Mouse (Mus musculus) 3T3-L1 (cell line): Measurements from ENCODE around the gene Gprin1.

Experiments used
- DNase-seq: peaks from one replicate; pipeline ENCODE4 v3.0.0-alpha.2; 2015; ENCODE audit warnings: low read depth, low spot score

Gene Gprin1

GRCm38 (mm10) chr13:54749864-54750411, at the start of gene Gprin1:
Gene Gprin1, minus strand, starts transcription at chr13:54749874.
- no peak for DNase-seq

DNA sequence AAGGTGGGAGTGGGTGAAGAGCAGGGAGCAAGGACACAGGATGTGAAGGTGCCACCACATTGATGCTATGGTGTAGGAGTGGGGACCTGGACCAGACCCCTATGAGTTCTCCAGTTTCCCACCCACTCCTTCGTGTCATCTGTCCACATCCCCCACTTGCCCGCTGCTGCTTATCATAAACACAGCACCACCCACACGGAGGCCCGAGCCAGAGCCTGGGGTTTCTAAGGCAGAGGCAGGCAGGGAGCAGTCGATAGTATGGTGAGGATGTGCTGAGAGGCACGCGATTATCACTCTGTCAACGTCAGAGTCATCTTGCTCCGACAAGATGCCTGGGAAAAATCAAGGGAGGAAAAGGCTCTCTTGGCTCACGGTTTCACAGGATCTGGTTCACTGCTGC, 49.1 kb upstream of the Gprin1 start:
- DNase-seq: no peak

DNA sequence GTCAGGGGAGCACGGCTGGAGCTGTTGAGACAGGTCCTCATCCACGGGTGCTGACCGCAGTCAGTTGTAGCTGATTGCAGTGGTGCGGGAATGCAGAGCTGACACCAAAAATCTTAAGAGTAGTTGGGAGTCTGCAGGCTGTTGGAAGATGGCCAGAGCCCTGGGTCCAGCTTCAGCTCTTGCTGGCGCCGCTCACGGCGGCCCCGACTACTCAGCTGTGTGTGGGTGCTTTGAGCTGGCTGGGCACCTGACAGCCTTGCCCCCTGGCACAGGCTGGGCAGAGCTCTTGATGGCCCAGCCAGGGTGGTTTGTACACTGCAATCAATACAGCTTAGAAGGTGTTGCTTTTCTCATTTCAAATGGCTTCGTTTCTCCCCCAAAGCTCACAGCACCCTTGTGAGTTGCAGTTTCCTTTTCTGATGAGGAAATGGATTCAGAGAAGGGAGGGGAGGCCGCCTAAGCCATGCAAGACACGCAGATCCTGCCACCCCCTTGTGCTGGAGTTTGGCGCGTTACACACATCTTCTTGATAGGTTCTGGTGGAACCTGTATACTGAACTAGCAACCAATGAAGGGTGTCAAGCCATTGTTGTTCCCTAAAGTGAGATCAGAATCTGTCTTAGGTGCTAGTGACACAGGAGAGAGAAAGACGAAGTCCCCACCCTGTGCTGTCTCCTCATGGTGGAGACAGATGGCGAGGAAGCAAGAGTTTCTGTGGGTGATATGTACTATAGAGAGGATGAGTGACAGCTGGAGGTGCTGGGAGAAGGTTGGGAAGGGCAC, 48.4 kb upstream of the Gprin1 start:
- DNase-seq: no peak

DNA sequence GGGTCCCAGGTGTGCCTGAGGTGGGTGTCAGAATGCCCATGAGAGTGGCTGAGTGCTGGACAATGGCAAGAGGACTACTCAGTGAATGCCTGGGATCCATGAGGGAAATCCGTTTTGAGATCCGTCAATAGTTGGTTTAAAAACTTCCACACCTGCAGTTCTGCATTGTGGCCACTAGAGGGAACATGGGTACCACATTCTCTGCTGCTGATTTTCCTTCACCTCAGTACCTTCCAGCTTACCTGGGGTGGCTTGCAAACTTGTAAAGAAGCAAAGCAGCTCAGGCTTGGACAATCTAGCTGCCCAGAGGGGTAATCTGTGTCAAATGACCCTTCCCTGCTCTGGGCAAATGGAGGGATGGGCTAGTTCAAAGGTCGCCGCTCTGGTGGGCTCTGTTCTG, 47.7 kb upstream of the Gprin1 start:
- DNase-seq: peak; percentile 69

DNA sequence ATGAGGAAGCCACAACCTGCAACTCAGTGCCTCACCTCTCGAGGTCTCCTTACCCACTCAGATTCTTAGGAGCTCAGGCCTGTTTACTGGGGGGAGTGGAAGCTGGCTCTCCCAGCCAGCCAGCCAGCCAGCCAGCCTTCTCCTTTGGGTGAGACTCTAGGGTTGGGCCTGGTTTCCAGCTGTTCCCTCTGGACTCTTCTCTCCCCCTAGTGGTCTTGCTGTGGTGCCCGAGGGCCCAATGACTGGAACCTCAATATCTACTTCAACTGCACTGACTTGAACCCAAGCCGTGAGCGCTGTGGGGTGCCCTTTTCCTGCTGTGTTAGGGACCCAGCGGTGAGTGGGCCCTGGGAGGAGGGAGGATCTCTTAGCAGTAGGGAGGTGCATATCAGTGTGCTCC, 45.2 kb upstream of the Gprin1 start:
- DNase-seq: peak; percentile 37

GRCm38 (mm10) chr13:54794002-54794577, 44.4 kb upstream of the Gprin1 start:
- no peak for DNase-seq

- DNase-seq: no peak
Observed at GRCm38 (mm10) chr13:54792259-54793230, 42.9 kb upstream of the Gprin1 start.

DNA sequence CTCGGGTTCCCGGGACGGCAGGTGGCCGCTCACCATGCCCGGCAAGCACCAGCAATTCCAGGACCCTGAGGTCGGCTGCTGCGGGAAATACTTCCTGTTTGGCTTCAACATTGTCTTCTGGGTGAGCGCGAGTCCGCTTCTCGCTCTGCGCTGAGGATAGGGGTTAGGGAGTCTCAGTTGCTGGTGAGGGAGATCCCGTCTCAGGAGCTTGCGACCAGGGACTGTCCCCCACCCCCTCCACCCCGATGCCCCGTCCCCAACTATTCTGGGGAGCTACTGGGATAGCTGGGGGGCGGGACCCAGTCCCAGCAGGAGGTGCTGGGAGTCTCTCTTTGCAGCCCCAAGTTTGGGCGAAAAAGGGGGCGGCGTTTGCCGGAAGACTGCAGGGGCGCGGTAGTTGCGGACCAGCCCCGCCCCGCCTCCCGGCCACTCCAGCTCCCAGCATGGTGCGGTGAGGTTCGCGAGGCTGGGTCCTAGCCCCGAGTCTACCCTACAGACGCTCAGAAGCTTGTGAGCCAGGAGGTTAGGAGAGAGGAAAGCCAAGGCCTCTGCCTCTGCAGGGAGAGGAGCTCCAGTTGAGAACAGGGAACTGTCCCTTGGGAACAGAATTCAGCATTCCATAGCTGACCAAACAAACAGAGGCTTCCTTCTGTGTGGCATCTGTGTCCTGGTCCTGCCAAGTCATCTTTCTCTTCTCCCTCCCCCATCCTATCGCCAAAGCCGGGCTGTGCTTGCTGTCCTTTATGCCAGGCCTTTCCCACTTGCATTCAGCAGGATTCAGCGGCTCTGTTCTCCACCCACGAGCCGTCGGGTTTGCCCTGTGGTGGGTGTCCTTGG, 40.1 kb upstream of the Gprin1 start:
- peak; percentile 85 for DNase-seq

GRCm38 (mm10) chr13:54788740-54789560, 39.3 kb upstream of the Gprin1 start, which contains the start of gene Tspan17:
Gene Tspan17, plus strand, starts transcription at chr13:54789377.
- DNase-seq: peak; percentile 99

GRCm38 (mm10) chr13:54787591-54787990, 37.9 kb upstream of the Gprin1 start:
- DNase-seq: peak; percentile 19

DNA sequence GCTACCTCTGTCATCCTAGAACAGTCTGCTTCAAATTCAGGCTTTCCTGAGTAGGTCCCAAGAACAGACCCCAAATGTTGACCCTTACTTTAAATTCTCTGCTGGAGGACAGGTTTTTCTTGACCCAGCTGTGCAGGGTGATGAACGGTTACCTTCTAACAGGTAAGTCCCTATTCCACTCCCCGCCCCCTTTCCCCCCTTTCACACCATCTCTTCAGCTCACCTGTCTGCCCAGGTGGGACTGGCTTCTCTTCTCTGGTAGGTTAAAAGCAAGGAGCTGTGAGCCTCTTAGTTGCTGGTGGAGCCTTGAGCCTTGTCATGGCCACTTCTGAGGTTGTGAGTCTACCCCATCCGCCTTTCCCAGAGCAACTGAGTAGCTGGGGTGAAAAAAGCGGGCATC, 34.0 kb upstream of the Gprin1 start, which contains the start of gene Eif4e1b:
Gene Eif4e1b, plus strand, starts transcription at position 301 of the 400 bp plus-strand sequence.
- DNase-seq: no peak

GRCm38 (mm10) chr13:54783235-54783634, 33.6 kb upstream of the Gprin1 start:
- no peak for DNase-seq

- DNase-seq: no peak
Observed at GRCm38 (mm10) chr13:54781086-54781485, 31.4 kb upstream of the Gprin1 start.

- peak; percentile 73 for DNase-seq
Observed at GRCm38 (mm10) chr13:54780592-54780991, 30.9 kb upstream of the Gprin1 start.

GRCm38 (mm10) chr13:54767012-54767411, 17.3 kb upstream of the Gprin1 start:
- DNase-seq: no peak

DNA sequence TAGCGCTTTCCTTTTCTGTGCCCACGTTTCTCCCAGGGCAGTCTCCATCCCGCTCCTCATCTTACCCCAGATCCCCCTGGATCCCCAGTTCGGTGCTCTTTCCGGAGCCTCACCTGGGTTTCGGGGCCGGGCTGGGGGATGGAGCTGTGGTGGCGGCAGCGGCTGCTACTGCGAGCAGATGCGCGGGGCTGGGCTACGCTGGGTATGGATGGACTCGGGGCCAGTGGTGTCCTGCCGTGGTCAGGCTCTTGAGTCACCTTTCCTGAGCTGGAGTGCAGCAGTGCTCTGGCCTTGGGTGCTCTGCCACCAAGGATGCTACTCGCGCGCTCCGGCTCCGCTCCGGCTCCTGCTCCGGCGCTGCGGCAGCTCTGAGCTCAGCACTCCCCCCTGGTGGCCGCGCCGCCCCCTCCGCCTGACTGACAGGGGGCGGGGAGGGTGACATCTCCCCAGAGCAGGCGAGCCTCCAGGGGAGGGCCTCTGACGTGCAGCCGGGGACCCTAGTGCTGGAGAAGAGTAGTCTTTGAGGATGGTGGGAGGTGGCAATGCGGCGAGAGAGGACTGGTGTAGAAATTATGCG, 16.6 kb upstream of the Gprin1 start, which contains the start of gene Sncb:
Gene Sncb, minus strand, starts transcription at position 404 of the 577 bp plus-strand sequence.
- DNase-seq: no peak

DNA sequence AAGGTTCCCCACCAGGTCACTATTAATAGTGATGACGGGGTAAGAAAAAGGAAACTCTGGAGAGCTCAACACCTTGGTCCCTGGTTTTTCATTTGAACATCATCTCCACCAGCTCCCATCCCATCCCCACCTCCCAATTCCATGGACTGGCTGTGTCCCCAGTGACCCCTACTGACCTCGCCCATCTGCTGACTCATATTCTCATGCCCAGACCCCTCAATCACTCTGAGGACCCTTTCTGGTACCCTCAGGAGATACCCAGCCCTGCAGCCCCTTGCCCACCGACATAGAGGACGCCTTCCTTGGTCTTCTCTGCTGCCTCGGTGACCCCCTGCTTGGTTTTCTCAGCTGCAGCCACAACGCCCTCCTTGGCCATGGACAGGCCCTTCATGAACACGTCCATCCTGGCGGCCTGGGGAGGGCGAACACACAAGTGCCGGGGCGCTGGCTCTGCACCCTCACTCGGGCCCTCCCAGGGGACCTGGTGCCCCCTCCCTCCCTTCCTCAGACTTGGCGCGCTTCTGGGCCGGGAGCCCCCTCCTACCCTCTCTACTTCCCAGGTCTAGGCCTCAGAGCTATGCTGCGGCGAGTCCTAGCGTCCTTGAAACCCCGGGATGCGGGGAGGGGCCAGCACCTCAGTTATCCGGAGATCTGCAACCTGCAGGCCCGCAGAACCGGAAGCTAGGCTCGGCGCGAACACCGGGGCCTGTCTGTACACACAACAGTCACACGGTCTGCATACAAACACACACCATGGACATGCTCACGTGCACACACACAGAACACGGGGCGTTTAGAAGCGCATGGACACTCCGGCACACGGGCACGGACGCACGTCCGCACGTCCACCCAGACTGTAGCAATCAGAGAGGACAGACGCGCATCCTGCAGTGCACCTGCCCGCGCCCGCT, 15.9 kb upstream of the Gprin1 start:
- no peak for DNase-seq

DNA sequence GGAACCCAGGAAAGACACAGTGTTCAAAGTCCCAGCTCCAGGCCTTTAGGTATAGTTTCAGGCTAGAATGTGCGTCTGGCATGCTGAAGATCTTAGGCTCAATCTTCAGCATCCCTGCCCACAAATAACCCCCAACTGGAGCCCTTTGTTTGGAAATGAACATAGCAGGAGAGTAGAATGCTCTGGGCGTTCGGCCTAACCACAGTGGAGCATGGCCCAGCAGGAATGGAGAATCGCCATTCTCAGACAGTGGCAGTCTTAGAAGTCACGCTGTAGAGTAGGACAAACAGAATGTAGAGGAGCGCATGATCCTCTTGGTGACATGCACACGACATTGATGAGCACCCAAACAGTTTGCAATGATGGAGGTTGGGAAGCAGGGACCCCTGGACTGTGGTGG, 11.2 kb upstream of the Gprin1 start:
- DNase-seq: no peak
